Mouse (Mus musculus) yolk sac, embryonic 10.5 days (tissue): Measurements from ENCODE around the gene Eme2.
"Not testable (repeated sequence)": the region's sequence is repeated elsewhere in the genome, so short reads cannot be mapped to it uniquely, and the experiment has no call there.

Experiments
- DNase-seq: peaks from one replicate; pipeline ENCODE4 v3.0.0-alpha.2; 2017; ENCODE audit warnings: low spot score

The Eme2 gene

GRCm38 (mm10) chr17:24894995-24895547 lies at the start of gene Eme2, which contains the start of gene Mrps34:
Eme2 (minus strand) TSS chr17:24895087.
Mrps34 (plus strand) TSS chr17:24895116.
- DNase-seq, result peak; percentile 85

- DNase-seq, result not testable (repeated sequence)
Observed at GRCm38 (mm10) chr17:24943589-24943988, 48.7 kb upstream of the Eme2 start.

GRCm38 (mm10) chr17:24943036-24943435 lies 48.1 kb upstream of the Eme2 start:
- DNase-seq, result no peak

GRCm38 (mm10) chr17:24942453-24942852 lies 47.6 kb upstream of the Eme2 start:
- DNase-seq, result not testable (repeated sequence)

GRCm38 (mm10) chr17:24937266-24937665 lies 42.4 kb upstream of the Eme2 start:
- DNase-seq, result no peak

- peak; percentile 93 for DNase-seq
Observed at GRCm38 (mm10) chr17:24936259-24937237, 41.7 kb upstream of the Eme2 start, which contains the start of gene Mapk8ip3. Mapk8ip3 (minus strand) TSS chr17:24936977.

GRCm38 (mm10) chr17:24935666-24936065 lies 40.8 kb upstream of the Eme2 start:
- no peak for DNase-seq

GRCm38 (mm10) chr17:24934926-24935325 lies 40.0 kb upstream of the Eme2 start:
- DNase-seq, result no peak

- no peak for DNase-seq
Observed at GRCm38 (mm10) chr17:24933163-24933562, 38.3 kb upstream of the Eme2 start.

- DNase-seq, result no peak
Observed at GRCm38 (mm10) chr17:24932431-24932830, 37.5 kb upstream of the Eme2 start.

GRCm38 (mm10) chr17:24929506-24929905 lies 34.6 kb upstream of the Eme2 start:
- no peak for DNase-seq

GRCm38 (mm10) chr17:24923246-24923645 lies 28.4 kb upstream of the Eme2 start:
- no peak for DNase-seq

- DNase-seq, result no peak
Observed at GRCm38 (mm10) chr17:24913984-24914383, 19.1 kb upstream of the Eme2 start.

GRCm38 (mm10) chr17:24907591-24907990 lies 12.7 kb upstream of the Eme2 start:
- DNase-seq, result no peak

GRCm38 (mm10) chr17:24903767-24904166 lies 8.9 kb upstream of the Eme2 start:
- DNase-seq, result no peak

GRCm38 (mm10) chr17:24902671-24903474 lies 8.0 kb upstream of the Eme2 start:
- no peak for DNase-seq

GRCm38 (mm10) chr17:24902124-24902523 lies 7.2 kb upstream of the Eme2 start:
- DNase-seq, result no peak

GRCm38 (mm10) chr17:24900014-24900413 lies 5.1 kb upstream of the Eme2 start:
- no peak for DNase-seq

- DNase-seq, result no peak
Observed at GRCm38 (mm10) chr17:24899153-24899552, 4.3 kb upstream of the Eme2 start.

- DNase-seq, result no peak
Observed at GRCm38 (mm10) chr17:24898041-24898854, 3.4 kb upstream of the Eme2 start.

- DNase-seq, result no peak
Observed at GRCm38 (mm10) chr17:24897600-24897999, 2.7 kb upstream of the Eme2 start.

GRCm38 (mm10) chr17:24896993-24897269 lies 2.0 kb upstream of the Eme2 start:
- peak; percentile 34 for DNase-seq
